Mouse (Mus musculus): ENCODE measurements around the gene Ccdc117. TPM values are rescaled to one million over a fixed set of nuclear protein-coding genes. Genes with fewer than 3 reads are reported as not detected.

Ccdc117 gene
- polyA plus RNA-seq, 1 experiment = 7.9 TPM

DNA sequence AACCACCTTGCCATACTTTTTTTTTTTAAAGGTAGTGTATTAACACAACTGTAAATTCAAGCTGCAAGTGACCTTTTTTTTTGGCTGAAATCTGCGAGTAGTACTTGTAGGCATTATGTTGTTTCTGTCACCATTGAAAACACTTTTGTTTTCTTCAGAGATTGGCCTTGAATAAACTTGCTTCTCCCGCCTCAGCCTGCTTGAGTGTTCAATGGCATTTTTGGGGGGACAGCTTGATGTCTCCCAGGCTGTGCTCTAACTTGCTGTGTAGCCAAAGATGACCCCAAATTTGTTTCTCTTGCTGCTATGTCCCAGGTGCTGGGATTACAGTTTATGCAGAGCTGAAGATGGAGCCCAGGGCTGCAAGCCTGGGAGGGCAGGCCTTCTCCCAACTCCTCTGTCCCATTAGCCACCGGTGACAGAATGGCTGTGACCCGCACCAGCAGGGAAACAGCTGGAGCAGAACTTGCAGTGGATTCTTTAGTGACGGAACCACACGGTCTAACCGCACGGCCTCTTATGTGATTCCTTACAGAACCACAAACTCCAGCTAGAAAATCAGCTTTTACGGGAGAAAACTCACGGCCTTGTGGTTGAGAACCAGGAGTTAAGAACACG is 19.1 kb downstream of the Ccdc117 start:
- WGBS = 68% methylated on average over 11 of the region's 11 CpGs
- Histone ChIP-seq H3K4me1 (ENCODE audit: control insufficient read depth, insufficient read depth, low read length) (peaks cover 10% of the 10 kb centered on the region), H3K4me3 (replicated peaks; ENCODE audit: extremely low read depth, low read depth, low read length) (no peak overlapping the region)
- DNase-seq = no peak
- TF ChIP-seq CTCF (IDR thresholded peaks at IDR 0.05; ENCODE audit: insufficient read depth, low read length) = no peak
- no peak for TF ChIP-seq POLR2A (IDR thresholded peaks at IDR 0.05; ENCODE audit: borderline replicate concordance, extremely low read depth, low read depth, low read length)

DNA sequence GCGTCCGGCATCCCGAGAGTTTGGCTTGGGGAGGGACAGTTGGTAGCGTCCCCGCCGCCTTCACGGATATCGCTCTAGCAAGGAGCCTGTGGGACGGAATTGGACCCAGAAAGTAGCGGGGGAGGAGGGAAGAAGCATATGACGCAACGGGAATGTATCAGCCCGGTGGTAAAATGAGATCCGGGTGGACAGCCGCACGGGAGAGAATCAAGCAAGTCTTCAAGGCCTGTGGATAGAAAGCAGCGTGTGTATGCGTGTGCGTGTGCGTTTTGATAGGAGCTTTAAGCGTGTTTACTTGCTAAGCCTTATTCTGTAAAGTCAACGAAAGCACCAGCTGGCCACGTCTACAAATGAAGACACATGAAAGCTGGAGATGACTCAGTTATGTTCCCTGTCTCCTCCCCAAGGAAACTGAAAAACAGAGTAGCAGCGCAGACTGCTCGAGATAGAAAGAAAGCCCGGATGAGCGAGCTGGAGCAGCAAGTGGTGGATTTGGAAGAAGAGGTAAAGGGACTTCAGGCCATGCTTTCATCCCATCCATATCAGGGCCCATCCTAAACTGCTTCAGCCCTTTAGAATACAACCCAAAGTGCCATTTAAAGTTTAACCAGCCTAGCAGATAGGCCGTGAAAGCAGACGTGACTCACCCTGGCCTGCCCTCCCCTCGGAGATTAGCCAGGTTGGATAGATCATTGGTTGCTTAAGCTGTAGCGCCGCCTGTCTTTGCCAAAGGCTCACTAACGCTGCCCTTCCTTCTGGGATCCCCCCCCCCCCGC is 20.3 kb downstream of the Ccdc117 start:
- Histone ChIP-seq H3K4me3 (replicated peaks; ENCODE audit: extremely low read depth, low read depth, low read length) (peak overlapping the region; percentile 82), H3K4me1 (ENCODE audit: control insufficient read depth, insufficient read depth, low read length) (peaks cover 10% of the 10 kb centered on the region)
- TF ChIP-seq POLR2A (IDR thresholded peaks at IDR 0.05; ENCODE audit: borderline replicate concordance, extremely low read depth, low read depth, low read length) (peak; percentile 60; the same call in 1 of the 2 replicates), CTCF (IDR thresholded peaks at IDR 0.05; ENCODE audit: insufficient read depth, low read length) (peak; percentile 72)
- DNase-seq = peak; percentile 72
- under 1% methylated on average over 34 of the region's 34 CpGs for WGBS

DNA sequence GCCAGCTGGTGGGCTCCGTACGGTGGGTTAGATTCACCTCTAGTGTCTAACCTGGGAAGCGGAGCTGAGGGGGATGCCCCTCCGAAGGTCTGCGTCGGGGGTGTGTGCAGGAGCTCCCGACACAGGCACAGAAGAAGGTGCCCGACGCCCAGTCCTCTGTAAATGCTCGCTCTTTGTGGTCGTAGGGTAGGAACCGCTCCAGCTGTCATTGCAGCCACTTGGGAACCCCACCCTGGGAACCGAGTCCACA is 20.8 kb downstream of the Ccdc117 start:
- TF ChIP-seq CTCF (IDR thresholded peaks at IDR 0.05; ENCODE audit: insufficient read depth, low read length) (no peak), POLR2A (IDR thresholded peaks at IDR 0.05; ENCODE audit: borderline replicate concordance, extremely low read depth, low read depth, low read length) (no peak)
- no peak for DNase-seq
- Histone ChIP-seq H3K4me1 (ENCODE audit: control insufficient read depth, insufficient read depth, low read length) (peaks cover 10% of the 10 kb centered on the region), H3K4me3 (replicated peaks; ENCODE audit: extremely low read depth, low read depth, low read length) (peak overlapping the region; percentile 82)
- WGBS = under 1% methylated on average over 13 of the region's 13 CpGs

DNA sequence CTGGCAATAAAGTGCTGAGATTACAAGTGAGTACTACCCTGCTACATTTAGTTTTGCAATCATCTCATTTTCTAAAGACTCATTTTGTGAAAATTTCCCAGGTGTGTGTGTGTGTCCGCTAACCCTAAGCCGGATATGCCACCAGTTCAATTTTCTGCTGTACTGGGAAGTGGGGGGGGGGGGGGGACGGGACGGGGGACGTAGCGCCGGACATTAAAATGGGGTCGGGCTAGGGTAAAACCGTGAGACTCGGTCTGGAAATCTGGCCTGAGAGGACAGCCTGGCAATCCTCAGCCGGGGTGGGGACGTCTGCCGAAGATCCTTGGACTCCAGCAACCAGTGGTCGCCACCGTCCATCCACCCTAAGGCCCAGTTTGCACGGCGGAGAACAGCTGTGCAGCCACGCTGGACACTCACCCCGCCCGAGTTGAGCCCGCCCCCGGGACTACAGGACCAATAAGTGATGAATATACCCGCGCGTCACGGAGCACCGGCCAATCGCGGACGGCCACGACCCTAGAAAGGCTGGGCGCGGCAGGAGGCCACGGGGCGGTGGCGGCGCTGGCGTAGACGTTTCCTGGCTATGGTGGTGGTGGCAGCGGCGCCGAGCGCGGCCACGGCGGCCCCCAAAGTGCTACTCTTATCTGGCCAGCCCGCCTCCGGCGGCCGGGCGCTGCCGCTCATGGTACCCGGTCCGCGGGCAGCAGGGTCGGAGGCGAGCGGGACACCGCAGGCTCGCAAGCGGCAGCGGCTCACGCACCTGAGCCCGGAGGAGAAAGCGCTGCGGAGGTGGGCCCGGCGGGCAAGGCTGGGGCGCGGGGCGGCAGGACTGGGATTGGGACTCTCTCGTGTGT is 21.3 kb downstream of the Ccdc117 start, which contains the start of gene Xbp1:
TSS of gene Xbp1 (plus strand) at position 248 of the 854 bp plus-strand sequence.
- peaks cover 10% of the 10 kb centered on the region for H3K4me1 ChIP-seq (ENCODE audit: control insufficient read depth, insufficient read depth, low read length)
- peak; percentile 99 for DNase-seq
- peak within 1 kb of the TSS; percentile 100 for H3K4me3 ChIP-seq (replicated peaks; ENCODE audit: extremely low read depth, low read depth, low read length)
- TF ChIP-seq CTCF (IDR thresholded peaks at IDR 0.05; ENCODE audit: insufficient read depth, low read length) = no peak
- peak; percentile 95 for TF ChIP-seq POLR2A (IDR thresholded peaks at IDR 0.05; ENCODE audit: borderline replicate concordance, extremely low read depth, low read depth, low read length)
- under 1% methylated on average over 72 of the region's 72 CpGs for WGBS

DNA sequence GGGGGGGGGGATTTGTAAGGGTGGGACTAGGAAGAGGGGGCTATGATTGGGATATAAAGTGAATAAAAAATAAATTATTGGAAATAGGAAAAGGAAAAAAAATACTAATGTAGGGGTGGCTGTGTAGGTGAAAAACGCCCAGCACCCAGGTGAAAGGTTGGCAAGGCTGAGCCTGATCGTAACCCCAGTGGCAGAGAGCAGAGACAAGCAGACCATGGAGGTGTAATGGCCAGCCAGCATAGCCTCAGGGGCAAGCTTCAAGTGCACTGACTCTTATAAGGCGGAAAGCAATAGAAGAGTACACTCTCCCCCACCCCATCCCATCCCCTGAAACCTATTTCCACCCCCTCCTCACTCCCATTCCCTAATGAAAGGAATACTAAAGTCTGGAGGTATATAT is 22.3 kb downstream of the Ccdc117 start:
- H3K4me1 ChIP-seq (ENCODE audit: control insufficient read depth, insufficient read depth, low read length) = peaks cover 10% of the 10 kb centered on the region
- WGBS = 90% methylated on average over 3 of the region's 3 CpGs
- TF ChIP-seq CTCF (IDR thresholded peaks at IDR 0.05; ENCODE audit: insufficient read depth, low read length) = no peak
- no peak for TF ChIP-seq POLR2A (IDR thresholded peaks at IDR 0.05; ENCODE audit: borderline replicate concordance, extremely low read depth, low read depth, low read length)
- no peak overlapping the region for H3K4me3 ChIP-seq (replicated peaks; ENCODE audit: extremely low read depth, low read depth, low read length)
- no peak for DNase-seq

DNA sequence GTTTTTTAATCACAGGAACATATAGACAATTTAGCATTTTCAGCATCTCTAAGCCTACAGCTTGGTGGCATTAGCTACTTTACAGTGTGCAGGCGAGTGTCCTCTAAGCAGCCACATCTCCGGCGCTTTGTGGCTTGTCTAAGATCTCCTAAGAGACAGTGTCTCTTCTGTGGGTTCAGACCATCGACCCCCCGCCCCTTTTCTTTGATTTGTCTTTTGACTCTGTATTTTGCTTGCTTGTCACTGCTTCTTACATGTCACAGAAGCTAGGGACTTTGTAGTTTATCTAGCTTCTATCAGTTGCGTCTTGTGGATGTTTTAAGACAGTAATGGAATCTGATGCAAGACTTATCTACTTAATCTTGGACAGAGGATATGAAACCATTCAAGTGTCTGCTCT is 24.6 kb downstream of the Ccdc117 start:
- TF ChIP-seq POLR2A (IDR thresholded peaks at IDR 0.05; ENCODE audit: borderline replicate concordance, extremely low read depth, low read depth, low read length) (no peak), CTCF (IDR thresholded peaks at IDR 0.05; ENCODE audit: insufficient read depth, low read length) (no peak)
- DNase-seq = no peak
- WGBS = 68% methylated on average over 6 of the region's 6 CpGs
- Histone ChIP-seq H3K4me3 (replicated peaks; ENCODE audit: extremely low read depth, low read depth, low read length) (no peak overlapping the region), H3K4me1 (ENCODE audit: control insufficient read depth, insufficient read depth, low read length) (peaks cover 2% of the 10 kb centered on the region; the same call in 1 of the 2 replicates)

DNA sequence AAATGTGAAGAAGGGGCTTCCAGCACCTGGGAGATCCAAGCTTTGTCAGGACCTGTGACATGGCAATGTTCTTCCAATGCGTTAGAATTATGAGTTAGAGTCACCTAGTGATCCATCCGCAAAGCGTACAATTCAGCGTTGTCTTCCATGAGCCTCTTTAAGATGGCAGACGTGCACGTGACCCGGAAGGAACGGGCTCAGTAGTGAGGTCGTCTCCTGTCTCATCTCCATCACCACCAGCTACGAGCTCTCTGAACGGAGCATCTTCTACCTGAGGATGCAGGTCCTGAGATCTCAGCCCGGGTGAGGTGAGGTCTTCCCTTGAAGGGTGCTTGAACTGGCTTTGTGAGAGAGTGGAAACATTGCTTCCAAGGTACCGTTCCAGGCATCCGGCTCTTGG is 25.4 kb downstream of the Ccdc117 start:
- Histone ChIP-seq H3K4me3 (replicated peaks; ENCODE audit: extremely low read depth, low read depth, low read length) (no peak overlapping the region), H3K4me1 (ENCODE audit: control insufficient read depth, insufficient read depth, low read length) (peaks cover 3% of the 10 kb centered on the region; the same call in 1 of the 2 replicates)
- TF ChIP-seq POLR2A (IDR thresholded peaks at IDR 0.05; ENCODE audit: borderline replicate concordance, extremely low read depth, low read depth, low read length) = no peak
- TF ChIP-seq CTCF (IDR thresholded peaks at IDR 0.05; ENCODE audit: insufficient read depth, low read length) = no peak
- no peak for DNase-seq
- 93% methylated on average over 14 of the region's 14 CpGs for WGBS

DNA sequence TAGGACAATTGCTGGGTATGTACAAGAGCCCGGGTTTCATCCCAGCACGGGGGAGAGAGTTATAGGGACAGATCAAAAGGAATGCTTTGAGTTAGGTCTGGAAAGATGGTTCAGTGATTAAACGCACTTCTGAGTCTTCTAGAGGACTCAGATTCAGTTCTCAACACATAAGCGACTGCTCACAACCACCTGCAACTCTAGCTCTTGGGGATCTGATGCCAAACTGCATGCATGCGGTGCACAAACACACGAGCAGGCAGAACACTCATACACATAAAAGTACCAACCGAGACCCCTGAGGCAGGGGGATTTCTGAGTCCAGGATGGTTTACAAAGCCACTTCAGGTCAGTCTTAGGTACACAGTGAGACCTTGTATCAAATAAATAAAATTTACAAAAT is 25.8 kb downstream of the Ccdc117 start:
- H3K4me1 ChIP-seq (ENCODE audit: control insufficient read depth, insufficient read depth, low read length) = peaks cover 3% of the 10 kb centered on the region; the same call in 1 of the 2 replicates
- no peak overlapping the region for H3K4me3 ChIP-seq (replicated peaks; ENCODE audit: extremely low read depth, low read depth, low read length)
- 84% methylated on average over 7 of the region's 7 CpGs for WGBS
- TF ChIP-seq POLR2A (IDR thresholded peaks at IDR 0.05; ENCODE audit: borderline replicate concordance, extremely low read depth, low read depth, low read length) = no peak
- TF ChIP-seq CTCF (IDR thresholded peaks at IDR 0.05; ENCODE audit: insufficient read depth, low read length) = no peak
- no peak for DNase-seq

DNA sequence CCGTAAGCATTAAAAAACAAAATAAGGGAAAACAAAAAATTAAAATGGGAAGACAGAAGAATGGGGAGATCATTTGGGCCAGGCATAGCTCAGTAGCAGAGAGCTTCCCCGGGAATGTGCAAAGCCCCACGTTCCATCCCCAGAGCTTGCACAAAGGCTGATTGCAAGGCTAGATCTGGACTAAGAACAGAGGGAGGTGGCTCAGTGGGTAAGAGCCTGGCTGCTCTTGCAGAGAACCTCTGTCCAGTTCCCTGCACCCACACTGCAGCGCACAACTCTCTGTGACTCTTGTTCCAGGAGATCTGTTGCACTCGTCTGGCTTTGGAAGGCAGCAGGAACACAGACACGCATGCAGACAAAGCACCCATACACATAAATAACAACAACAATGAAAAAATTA is 26.3 kb downstream of the Ccdc117 start:
- no peak overlapping the region for H3K4me3 ChIP-seq (replicated peaks; ENCODE audit: extremely low read depth, low read depth, low read length)
- no peak for TF ChIP-seq POLR2A (IDR thresholded peaks at IDR 0.05; ENCODE audit: borderline replicate concordance, extremely low read depth, low read depth, low read length)
- TF ChIP-seq CTCF (IDR thresholded peaks at IDR 0.05; ENCODE audit: insufficient read depth, low read length) = no peak
- H3K4me1 ChIP-seq (ENCODE audit: control insufficient read depth, insufficient read depth, low read length) = peaks cover 3% of the 10 kb centered on the region; the same call in 1 of the 2 replicates
- 86% methylated on average over 6 of the region's 6 CpGs for whole genome bisulfite sequencing
- no peak for DNase-seq

Data from lung, adult 2 months (tissue).